Mouse (Mus musculus) megakaryocyte, embryonic 14.5 days (primary cell): ENCODE results near the gene Ankrd54.

Experiments used
- FLI1 ChIP-seq: IDR thresholded peaks from 2 replicates; pipeline ENCODE4 v1.6.1; 2012; ENCODE audit warnings: low read length, inconsistent platforms, mixed read lengths
- GATA1 ChIP-seq: IDR thresholded peaks from 3 replicates; pipeline ENCODE4 v1.6.1; 2012; ENCODE audit warnings: mixed read lengths, low read length, inconsistent platforms, borderline replicate concordance

DNA sequence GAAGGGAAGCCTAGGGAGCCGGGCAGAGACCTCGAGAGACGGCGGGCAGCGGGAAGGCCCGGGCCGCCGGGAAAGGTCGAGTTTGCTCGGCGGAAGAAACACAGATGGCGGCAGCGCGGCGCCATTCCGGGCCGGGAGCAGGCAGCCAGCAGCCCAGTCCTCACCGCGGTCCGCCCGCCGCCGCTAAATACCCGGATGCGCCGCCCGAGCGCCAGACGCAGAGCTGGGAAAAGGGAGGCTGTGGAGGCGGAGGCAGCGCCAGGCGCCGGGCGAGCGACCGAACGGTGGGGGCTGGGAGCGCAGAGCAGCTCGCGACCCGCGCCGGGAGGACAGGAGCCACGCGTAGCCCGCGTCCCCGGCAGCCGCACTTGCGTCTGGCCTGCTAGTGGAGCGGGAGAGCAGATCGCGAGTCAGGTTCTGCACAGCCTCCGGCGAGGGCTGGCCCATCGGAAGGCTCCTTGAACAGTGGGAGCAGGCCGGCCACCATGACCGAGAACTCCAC, 34.4 kb downstream of the Ankrd54 start, which contains the start of gene H1f0:
- no peak for TF ChIP-seq GATA1
- TF ChIP-seq FLI1 = no peak
